Mouse (Mus musculus) G1E (cell line): ENCODE data around the gene Mecom. TPM values are rescaled to one million over a fixed set of nuclear protein-coding genes. Genes with fewer than 3 reads are reported as not detected.

Experiments used
- ATAC-seq: 2 replicates; pipeline ENCODE4 v1.8.0; 2016; ENCODE audit warnings: mild to moderate bottlenecking; ENCODE audit not compliant: insufficient number of reproducible peaks, poor library complexity, low FRiP score, severe bottlenecking; ENCODE audit errors: extremely low read depth
- DNase-seq: peaks from one replicate; pipeline ENCODE4 v3.0.0; 2012; ENCODE audit warnings: low spot score
- H3K27me3 ChIP-seq: 2 replicates; pipeline ENCODE4 v1.6.1; 2012; ENCODE audit warnings: mild to moderate bottlenecking, low read length, inconsistent platforms; ENCODE audit not compliant: insufficient read depth
- H3K36me3 ChIP-seq: replicated peaks from 2 replicates; pipeline ENCODE3; 2012; ENCODE audit warnings: mild to moderate bottlenecking, inconsistent platforms
- H3K4me1 ChIP-seq: 2 replicates; pipeline ENCODE4 v1.6.1; 2012; ENCODE audit warnings: low read depth, low read length, inconsistent platforms, mixed read lengths; ENCODE audit not compliant: insufficient read depth
- H3K4me3 ChIP-seq: 2 replicates; pipeline ENCODE4 v1.5.1; 2012; ENCODE audit warnings: low read depth, mild to moderate bottlenecking, inconsistent platforms, low read length, moderate library complexity, mixed read lengths
- H3K9me3 ChIP-seq: replicated peaks from 2 replicates; pipeline ENCODE4 v1.6.1; 2012; ENCODE audit warnings: inconsistent platforms
- CTCF ChIP-seq: IDR thresholded peaks from 2 replicates; pipeline ENCODE4 v1.5.1; 2012; ENCODE audit warnings: low read depth, low read length, inconsistent platforms, mixed read lengths
- GATA1 ChIP-seq: IDR thresholded peaks from 2 replicates; pipeline ENCODE4 v1.6.1; 2012; ENCODE audit warnings: borderline replicate concordance, low read length, inconsistent platforms, mixed read lengths
- GATA2 ChIP-seq: IDR thresholded peaks from 2 replicates; pipeline ENCODE4 v1.6.1; 2012; ENCODE audit warnings: low read depth, low read length, inconsistent platforms, borderline replicate concordance
- POLR2AphosphoS5 ChIP-seq: IDR thresholded peaks from 2 replicates; pipeline ENCODE4 v1.6.1; 2012; ENCODE audit warnings: low read depth, low read length, inconsistent platforms; ENCODE audit not compliant: insufficient replicate concordance
- TAL1 ChIP-seq: conservative IDR thresholded peaks from 2 replicates; pipeline ENCODE4 v1.6.1; 2012; ENCODE audit warnings: low read depth, low read length, inconsistent platforms, mixed read lengths
- polyA plus RNA-seq: library from polyadenylated mRNA; stranded (reverse); fragments of >175 nt; gene quantifications from 2 replicates; pipeline ENCODE4 v1.2.3, GENCODE M21; 2012
- total RNA-seq, 2 experiments: library from RNA; stranded (forward) in 1 of 2; stranded (reverse) in 1 of 2; fragments of 200-1000 nt in 1 of 2; fragments of >200 nt in 1 of 2; fragmentation: Nextera tagmentation in 1 of 2; gene quantifications; 2 replicates each; pipeline ENCODE4 v1.2.3; 2014 to 2017

The Mecom gene
- total and polyA plus RNA-seq, 3 experiments = 0.05 TPM; not detected in 2

- TF ChIP-seq GATA2 = no peak
- no peak for TF ChIP-seq GATA1
- no peak for TF ChIP-seq TAL1
- no peak for TF ChIP-seq CTCF
- no peak for TF ChIP-seq POLR2AphosphoS5
- Histone ChIP-seq H3K27me3 (no peaks in the 10 kb centered on the region), H3K9me3 (no peaks in the 10 kb centered on the region), H3K4me3 (no peak overlapping the region), H3K4me1 (no peaks in the 10 kb centered on the region), H3K36me3 (no peaks in the 10 kb centered on the region)
- DNase-seq = no peak
- ATAC-seq = no peak
Observed at GRCm38 (mm10) chr3:30198854-30199253, 349.0 kb downstream of the Mecom start.

GRCm38 (mm10) chr3:30198227-30198626 is 349.6 kb downstream of the Mecom start:
- Histone ChIP-seq H3K9me3 (no peaks in the 10 kb centered on the region), H3K4me3 (no peak overlapping the region), H3K36me3 (no peaks in the 10 kb centered on the region), H3K4me1 (no peaks in the 10 kb centered on the region), H3K27me3 (no peaks in the 10 kb centered on the region)
- no peak for DNase-seq
- TF ChIP-seq GATA2 (no peak), POLR2AphosphoS5 (no peak), GATA1 (no peak), TAL1 (no peak), CTCF (no peak)
- no peak for ATAC-seq

DNA sequence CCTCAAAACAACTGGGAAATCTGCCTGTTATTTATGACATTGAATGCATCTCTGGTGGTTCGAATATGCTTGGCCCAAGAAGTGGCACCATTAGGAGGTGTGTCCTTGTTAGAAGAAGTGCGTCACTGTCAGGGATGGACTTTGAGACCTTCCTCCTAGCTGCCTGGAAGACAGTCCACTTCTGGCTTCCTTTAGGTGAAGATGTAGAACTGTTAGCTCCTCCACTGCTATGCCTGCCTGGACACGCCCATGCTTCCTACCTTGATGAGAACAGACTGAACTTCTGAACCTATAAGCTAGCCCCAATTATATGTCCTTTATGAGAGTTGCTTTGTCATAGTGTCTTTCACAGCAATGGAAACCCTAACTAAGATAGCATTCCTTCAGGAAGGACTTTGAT is 352.6 kb downstream of the Mecom start:
- DNase-seq (no peak), ATAC-seq (no peak)

GRCm38 (mm10) chr3:30192294-30193007 is 355.4 kb downstream of the Mecom start:
- no peaks in the 10 kb centered on the region for H3K9me3 ChIP-seq
- no peak overlapping the region for H3K4me3 ChIP-seq
- ATAC-seq = no peak
- TF ChIP-seq CTCF (no peak), TAL1 (no peak)
- H3K27me3 ChIP-seq = no peaks in the 10 kb centered on the region
- no peaks in the 10 kb centered on the region for H3K4me1 ChIP-seq
- DNase-seq = no peak
- no peaks in the 10 kb centered on the region for H3K36me3 ChIP-seq

More for the DNA sequence above, 352.6 kb downstream of the Mecom start:
- Histone ChIP-seq H3K4me1 (no peaks in the 10 kb centered on the region), H3K4me3 (no peak overlapping the region), H3K9me3 (no peaks in the 10 kb centered on the region), H3K27me3 (no peaks in the 10 kb centered on the region), H3K36me3 (no peaks in the 10 kb centered on the region)
- TF ChIP-seq GATA2 (no peak), POLR2AphosphoS5 (no peak), TAL1 (no peak), GATA1 (no peak), CTCF (no peak)

- Histone ChIP-seq H3K9me3 (no peaks in the 10 kb centered on the region), H3K27me3 (no peaks in the 10 kb centered on the region), H3K36me3 (no peaks in the 10 kb centered on the region), H3K4me1 (no peaks in the 10 kb centered on the region), H3K4me3 (no peak overlapping the region)
- TF ChIP-seq GATA2 = no peak
- no peak for TF ChIP-seq TAL1
- no peak for TF ChIP-seq GATA1
- no peak for TF ChIP-seq CTCF
- no peak for TF ChIP-seq POLR2AphosphoS5
- DNase-seq (no peak), ATAC-seq (no peak)
Observed at GRCm38 (mm10) chr3:30189325-30189724, 358.5 kb downstream of the Mecom start.

DNA sequence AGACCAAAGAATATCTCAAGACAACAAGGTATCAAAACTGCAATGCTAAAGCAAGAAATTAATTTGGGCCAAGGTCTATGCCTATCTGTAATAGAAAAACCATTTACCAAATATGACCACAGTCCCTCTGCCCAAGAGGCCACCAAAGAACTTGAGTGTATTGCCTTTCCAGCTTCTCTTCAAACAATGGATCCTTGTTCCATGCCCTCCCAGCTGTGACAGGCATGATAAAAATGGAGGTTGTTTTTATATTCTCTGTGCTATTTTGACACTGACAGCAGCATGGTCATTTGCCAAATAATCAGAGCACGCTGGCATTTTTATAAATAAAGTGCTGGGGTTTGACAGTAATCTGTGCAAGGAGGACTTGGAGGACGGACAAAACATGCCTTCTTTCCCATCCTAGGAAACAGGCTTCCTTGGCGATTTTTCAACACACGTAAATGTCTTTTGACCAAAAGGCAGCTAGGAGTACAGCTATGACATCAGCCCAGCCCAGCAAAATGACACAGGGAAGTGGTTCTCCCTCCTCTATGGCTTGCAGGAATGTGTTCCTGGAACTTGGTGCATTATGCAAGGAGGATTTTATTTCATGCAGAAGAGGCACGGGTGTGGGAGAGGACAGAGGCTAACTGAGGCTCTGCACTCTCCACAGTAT is 359.9 kb downstream of the Mecom start:
- ATAC-seq = no peak

More for the DNA sequence above, 359.9 kb downstream of the Mecom start:
- Histone ChIP-seq H3K4me1 (no peaks in the 10 kb centered on the region), H3K4me3 (no peak overlapping the region), H3K36me3 (no peaks in the 10 kb centered on the region), H3K27me3 (no peaks in the 10 kb centered on the region), H3K9me3 (no peaks in the 10 kb centered on the region)
- no peak for DNase-seq
- TF ChIP-seq GATA2 = no peak
- no peak for TF ChIP-seq TAL1
- no peak for TF ChIP-seq GATA1
- TF ChIP-seq CTCF = no peak
- no peak for TF ChIP-seq POLR2AphosphoS5
